Mouse (Mus musculus) ZHBTc4 (cell line): ENCODE data around the gene Agpat2.

ENCODE experiments used
- DNase-seq: peaks from one replicate; pipeline ENCODE4 v3.0.0-alpha.2; 2011; ENCODE audit warnings: low read depth, low spot score

The Agpat2 gene

GRCm38 (mm10) chr2:26575378-26575777, 28.8 kb downstream of the Agpat2 start:
- no peak for DNase-seq

- DNase-seq: no peak
Measured at GRCm38 (mm10) chr2:26574862-26575261, 29.4 kb downstream of the Agpat2 start.

- DNase-seq: no peak
Measured at GRCm38 (mm10) chr2:26573807-26574206, 30.4 kb downstream of the Agpat2 start.

- no peak for DNase-seq
Measured at GRCm38 (mm10) chr2:26573396-26573795, 30.8 kb downstream of the Agpat2 start.

- DNase-seq: no peak
Measured at GRCm38 (mm10) chr2:26571826-26572225, 32.4 kb downstream of the Agpat2 start.

- DNase-seq: no peak
Measured at GRCm38 (mm10) chr2:26571400-26571799, 32.8 kb downstream of the Agpat2 start.

- DNase-seq: peak; percentile 85
Measured at GRCm38 (mm10) chr2:26570034-26570433, 34.2 kb downstream of the Agpat2 start.

GRCm38 (mm10) chr2:26566221-26566620, 38.0 kb downstream of the Agpat2 start:
- DNase-seq: peak; percentile 56

GRCm38 (mm10) chr2:26561351-26562016, 42.7 kb downstream of the Agpat2 start:
- DNase-seq: peak; percentile 74

GRCm38 (mm10) chr2:26560506-26560905, 43.7 kb downstream of the Agpat2 start:
- no peak for DNase-seq

GRCm38 (mm10) chr2:26556535-26556993, 47.7 kb downstream of the Agpat2 start:
- no peak for DNase-seq

GRCm38 (mm10) chr2:26555076-26555475, 49.1 kb downstream of the Agpat2 start:
- no peak for DNase-seq

- DNase-seq: no peak
Measured at GRCm38 (mm10) chr2:26553904-26554303, 50.3 kb downstream of the Agpat2 start.

- DNase-seq: no peak
Measured at GRCm38 (mm10) chr2:26552066-26552465, 52.2 kb downstream of the Agpat2 start.

- DNase-seq: no peak
Measured at GRCm38 (mm10) chr2:26551446-26551845, 52.8 kb downstream of the Agpat2 start.

- no peak for DNase-seq
Measured at GRCm38 (mm10) chr2:26550777-26551176, 53.4 kb downstream of the Agpat2 start.

- no peak for DNase-seq
Measured at GRCm38 (mm10) chr2:26550205-26550604, 54.0 kb downstream of the Agpat2 start.

- no peak for DNase-seq
Measured at GRCm38 (mm10) chr2:26549801-26550200, 54.4 kb downstream of the Agpat2 start.

GRCm38 (mm10) chr2:26547481-26547880, 56.7 kb downstream of the Agpat2 start:
- peak; percentile 28 for DNase-seq

GRCm38 (mm10) chr2:26544265-26544664, 60.0 kb downstream of the Agpat2 start:
- no peak for DNase-seq

- DNase-seq: no peak
Measured at GRCm38 (mm10) chr2:26543768-26544167, 60.4 kb downstream of the Agpat2 start.

GRCm38 (mm10) chr2:26543155-26543554, 61.1 kb downstream of the Agpat2 start:
- no peak for DNase-seq
